Mouse (Mus musculus) stomach, postnatal 0 days (tissue): Measurements from ENCODE around the gene Bach2.

Experiments
- CTCF ChIP-seq: IDR thresholded peaks from 2 replicates; pipeline ENCODE4 v1.5.1; 2016; ENCODE audit warnings: antibody characterized with exemption, low read depth, mild to moderate bottlenecking, moderate library complexity
- EP300 ChIP-seq: optimal IDR thresholded peaks from 2 replicates; pipeline ENCODE3; 2016; ENCODE audit warnings: antibody characterized with exemption

DNA sequence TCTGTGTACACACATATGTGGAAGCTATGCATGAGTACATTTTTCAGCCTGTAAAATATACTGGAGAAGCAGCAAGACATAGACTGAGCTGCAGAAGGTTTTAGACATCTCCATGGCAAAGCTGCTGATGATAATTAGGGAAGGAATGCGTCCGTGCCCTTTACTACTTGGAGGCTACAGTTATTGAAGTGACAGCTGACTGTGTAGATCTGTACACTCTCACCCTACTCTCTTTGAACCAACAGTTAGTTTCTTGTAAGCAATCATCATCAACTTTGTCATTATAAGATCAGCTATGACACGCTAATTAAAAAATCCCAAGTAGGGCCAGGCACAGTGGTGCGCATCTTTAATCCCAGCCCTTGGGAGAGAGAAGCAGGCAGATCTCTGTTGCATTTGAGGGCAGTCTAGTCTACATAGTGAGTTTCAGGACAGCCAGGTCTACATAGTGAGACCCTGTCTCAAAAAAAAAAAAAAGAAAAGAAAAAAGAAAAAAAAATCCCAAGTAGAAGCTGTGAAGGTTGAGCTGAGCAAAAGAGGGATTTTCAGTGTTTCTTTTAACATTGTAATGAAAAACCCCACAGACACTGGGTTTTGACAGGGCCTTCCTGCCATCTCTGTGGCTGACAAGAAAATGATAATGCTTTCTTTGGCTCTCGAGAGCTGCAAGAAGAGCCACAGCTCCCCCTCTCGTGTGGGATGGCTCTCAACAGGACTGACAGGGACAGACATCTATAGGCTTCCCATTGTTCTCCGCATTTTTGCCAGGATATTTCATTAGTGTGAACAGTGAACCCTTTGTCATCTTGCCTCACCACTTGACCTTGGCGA lies 322.3 kb downstream of the Bach2 start:
- TF ChIP-seq EP300 (no peak), CTCF (peak; percentile 43)
